25 mouse cellular contexts compared by ENCODE assay signal in genomic region chr15:5708454-5708853, GRCm38 (mm10).
"Had no signal": no experiment of that assay in that cellular context is flagged by ENCODE, and none has a peak within 500 bp of the region (broad histone marks: within the 10 kb centered on the region; RNA-seq: fewer than 3 reads in every experiment).

No protein-coding gene starts in this region.

- H3K36me3 ChIP-seq: heart, embryonic 10.5 days; heart, embryonic 13.5 days; heart, embryonic 15.5 days; hindbrain, embryonic 10.5 days; hindbrain, embryonic 12.5 days; intestine, embryonic 15.5 days; limb, embryonic 10.5 days; limb, embryonic 12.5 days had no signal

- H3K4me3 ChIP-seq: gastrocnemius, adult 2 months; heart, embryonic 10.5 days; heart, embryonic 13.5 days; heart, embryonic 15.5 days; hindbrain, embryonic 10.5 days; hindbrain, embryonic 12.5 days; intestine, embryonic 15.5 days; layer of hippocampus, adult 2 months; left cerebral cortex, adult 2 months; limb, embryonic 10.5 days; limb, embryonic 12.5 days had no signal

- H3K9ac ChIP-seq: heart, embryonic 13.5 days; heart, embryonic 15.5 days; hindbrain, embryonic 12.5 days; hindbrain, embryonic 14.5 days; intestine, embryonic 15.5 days; limb, embryonic 12.5 days had no signal

- H3K27ac ChIP-seq: gastrocnemius, adult 2 months; heart, embryonic 10.5 days; heart, embryonic 13.5 days; heart, embryonic 15.5 days; hindbrain, embryonic 10.5 days; hindbrain, embryonic 12.5 days; hindbrain, embryonic 14.5 days; intestine, embryonic 15.5 days; layer of hippocampus, adult 2 months; left cerebral cortex, adult 2 months; limb, embryonic 10.5 days; limb, embryonic 12.5 days had no signal

- ATAC-seq: hindbrain, embryonic 16.5 days; inflammation-experienced regulatory T-cells, adult 6 months; intestine, embryonic 15.5 days; intestine, postnatal 0 days had no signal

- H3K4me1 ChIP-seq: heart, embryonic 10.5 days; heart, embryonic 13.5 days; heart, embryonic 15.5 days; hindbrain, embryonic 10.5 days; hindbrain, embryonic 12.5 days; intestine, embryonic 15.5 days; limb, embryonic 10.5 days; limb, embryonic 12.5 days had no signal

- DNase-seq: gastrocnemius, adult 2 months; gastrocnemius, postnatal 10 days; gastrocnemius, postnatal 25 days; heart, adult 18-20 months; heart, postnatal 14 days; heart, postnatal 4 days; kidney, adult 18-20 months; kidney, adult 8-10 months; kidney, postnatal 10 days; kidney, postnatal 25 days; kidney, postnatal 4 days had no signal

- H3K27me3 ChIP-seq: heart, embryonic 13.5 days; heart, embryonic 15.5 days; hindbrain, embryonic 12.5 days; intestine, embryonic 15.5 days; limb, embryonic 12.5 days had no signal
